Mouse (Mus musculus): ENCODE results near the gene Wdr62. TPM values are rescaled to one million over a fixed set of nuclear protein-coding genes. Genes with fewer than 3 reads are reported as not detected.
A peak's percentile ranks its signal among the peaks of the same experiment; 100 is the strongest.
"Not testable (repeated sequence)": the region's sequence is repeated elsewhere in the genome, so short reads cannot be mapped to it uniquely, and the experiment has no call there.

The Wdr62 gene
- total RNA-seq, 2 experiments from 2014 or later = 26.2 to 42.8 TPM

- ATAC-seq (replicated peaks; ENCODE audit: low FRiP score, poor library complexity, severe bottlenecking) = no peak
These were observed 5.8 kb downstream of the Wdr62 start for GRCm38 (mm10) chr7:30274383-30274782.

GRCm38 (mm10) chr7:30269641-30270040 is 10.6 kb downstream of the Wdr62 start:
- ATAC-seq (replicated peaks; ENCODE audit: low FRiP score, poor library complexity, severe bottlenecking) = no peak

- no peak for ATAC-seq (replicated peaks; ENCODE audit: low FRiP score, poor library complexity, severe bottlenecking)
These were observed 13.4 kb downstream of the Wdr62 start for GRCm38 (mm10) chr7:30266780-30267179.

- no peak for ATAC-seq (replicated peaks; ENCODE audit: low FRiP score, poor library complexity, severe bottlenecking)
These were observed 14.3 kb downstream of the Wdr62 start for GRCm38 (mm10) chr7:30265935-30266334.

DNA sequence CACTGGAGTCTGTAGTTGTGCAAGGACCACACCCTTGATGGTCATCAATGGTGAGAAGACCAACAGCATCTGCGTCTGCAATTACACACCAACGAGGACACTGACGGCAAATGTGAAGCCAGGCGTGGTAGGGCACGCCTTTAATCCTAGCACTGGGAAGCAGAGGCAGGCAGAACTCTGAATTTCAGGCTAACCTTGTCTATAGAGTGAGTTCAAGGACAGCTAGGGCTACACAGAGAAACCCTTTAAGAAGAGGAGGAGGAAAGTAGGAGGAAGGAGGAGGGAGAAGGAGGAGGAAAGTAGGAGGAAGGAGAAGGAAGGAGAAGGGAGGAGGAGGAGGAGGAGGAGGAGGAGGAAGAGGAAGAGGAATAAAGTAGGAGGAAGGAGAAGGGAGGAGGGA is 14.7 kb downstream of the Wdr62 start:
- ATAC-seq (replicated peaks; ENCODE audit: low FRiP score, poor library complexity, severe bottlenecking) = no peak

- ATAC-seq (replicated peaks; ENCODE audit: low FRiP score, poor library complexity, severe bottlenecking) = no peak
These were observed 15.2 kb downstream of the Wdr62 start for GRCm38 (mm10) chr7:30265041-30265440.

DNA sequence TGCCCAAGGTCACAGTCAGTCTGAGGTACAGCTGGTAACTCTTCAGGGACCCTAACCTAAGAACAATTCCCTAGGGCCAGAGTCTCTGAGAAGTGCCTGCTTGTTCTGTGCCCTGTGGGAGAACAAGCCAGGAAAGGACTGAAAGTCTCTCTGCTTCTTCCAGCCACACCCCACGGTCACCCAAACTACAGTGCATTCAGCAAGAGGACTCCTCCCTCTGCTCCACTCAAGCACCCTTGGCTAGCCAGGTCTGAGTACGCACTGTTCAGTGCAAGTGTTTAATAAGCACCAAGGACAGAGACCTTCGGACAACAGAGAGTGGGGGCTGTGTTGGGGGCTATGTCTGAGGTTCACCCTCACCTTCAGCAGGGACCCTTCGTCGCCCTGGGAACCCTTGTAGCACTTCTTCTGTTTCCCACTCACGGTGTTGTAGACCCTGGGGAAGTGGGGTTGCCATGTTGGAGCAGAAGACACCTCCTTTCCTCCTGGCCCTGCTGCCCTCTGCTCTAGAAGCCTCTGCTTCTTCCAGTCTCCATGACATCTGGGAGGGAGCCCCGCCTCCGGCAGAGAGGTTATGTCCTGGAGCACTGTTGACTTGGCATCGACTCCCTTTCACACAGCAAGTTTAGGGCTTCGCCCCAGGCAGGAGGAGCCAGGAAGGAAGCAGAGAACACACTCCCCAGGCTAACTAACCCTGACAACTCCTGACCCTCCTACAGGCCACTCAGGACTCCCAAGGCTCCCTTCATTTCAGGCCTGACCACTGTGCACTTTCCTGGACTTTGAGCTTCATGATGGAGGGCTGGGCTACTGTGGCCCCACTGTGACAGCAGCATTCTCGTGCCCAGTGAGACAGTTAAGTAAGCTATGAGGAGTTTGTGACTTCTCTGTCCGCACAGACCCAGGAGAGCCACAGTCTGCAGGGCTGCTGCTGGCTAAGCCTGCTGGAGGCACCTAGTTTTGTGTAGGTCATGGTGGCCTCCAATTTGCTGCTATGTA is 28.0 kb downstream of the Wdr62 start:
- ATAC-seq (replicated peaks; ENCODE audit: low FRiP score, poor library complexity, severe bottlenecking) = no peak

DNA sequence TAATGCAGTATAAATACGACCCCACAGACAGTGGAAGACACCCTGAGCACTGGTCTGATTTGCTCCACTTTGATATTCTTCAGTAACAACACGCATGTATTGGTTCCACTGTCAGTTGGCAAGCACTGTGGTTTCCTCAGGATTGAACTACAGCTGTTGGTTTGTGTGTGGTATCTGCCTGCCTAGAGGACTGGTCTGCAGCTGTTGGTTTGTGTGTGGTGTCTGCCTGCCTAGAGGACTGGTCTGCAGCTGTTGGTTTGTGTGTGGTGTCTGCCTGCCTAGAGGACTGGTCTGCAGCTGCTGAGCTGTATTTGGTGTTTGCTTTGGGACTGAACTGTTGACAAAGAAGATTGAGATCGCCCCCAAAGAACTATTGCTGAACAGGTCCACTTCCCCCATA is 42.8 kb downstream of the Wdr62 start:
- ATAC-seq (replicated peaks; ENCODE audit: low FRiP score, poor library complexity, severe bottlenecking) = not testable (repeated sequence)

- ATAC-seq (replicated peaks; ENCODE audit: low FRiP score, poor library complexity, severe bottlenecking) = no peak
These were observed 44.6 kb downstream of the Wdr62 start, which contains the start of gene Ovol3 for GRCm38 (mm10) chr7:30235625-30236024. Ovol3 (minus strand) TSS chr7:30235725.

DNA sequence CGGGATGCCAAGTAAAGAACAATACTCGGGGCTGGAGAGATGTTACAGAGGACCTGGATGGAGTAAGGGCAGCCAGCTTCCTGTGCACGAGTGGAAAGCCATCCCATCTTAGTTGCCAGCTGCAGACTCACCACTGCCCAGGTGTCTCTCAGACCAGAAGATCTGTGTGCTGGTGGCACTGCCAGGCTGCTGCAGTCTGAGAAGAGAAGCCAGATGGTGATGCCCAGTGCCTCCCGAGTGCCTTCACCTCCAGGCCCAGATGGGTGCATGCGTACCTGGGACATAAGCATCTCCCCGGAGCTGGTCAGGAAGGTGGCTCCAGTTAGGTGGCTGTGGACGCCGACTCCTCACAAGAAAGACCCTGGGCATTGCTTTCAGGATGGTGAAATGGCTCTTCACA is 45.1 kb downstream of the Wdr62 start:
- ATAC-seq (replicated peaks; ENCODE audit: low FRiP score, poor library complexity, severe bottlenecking) = no peak

DNA sequence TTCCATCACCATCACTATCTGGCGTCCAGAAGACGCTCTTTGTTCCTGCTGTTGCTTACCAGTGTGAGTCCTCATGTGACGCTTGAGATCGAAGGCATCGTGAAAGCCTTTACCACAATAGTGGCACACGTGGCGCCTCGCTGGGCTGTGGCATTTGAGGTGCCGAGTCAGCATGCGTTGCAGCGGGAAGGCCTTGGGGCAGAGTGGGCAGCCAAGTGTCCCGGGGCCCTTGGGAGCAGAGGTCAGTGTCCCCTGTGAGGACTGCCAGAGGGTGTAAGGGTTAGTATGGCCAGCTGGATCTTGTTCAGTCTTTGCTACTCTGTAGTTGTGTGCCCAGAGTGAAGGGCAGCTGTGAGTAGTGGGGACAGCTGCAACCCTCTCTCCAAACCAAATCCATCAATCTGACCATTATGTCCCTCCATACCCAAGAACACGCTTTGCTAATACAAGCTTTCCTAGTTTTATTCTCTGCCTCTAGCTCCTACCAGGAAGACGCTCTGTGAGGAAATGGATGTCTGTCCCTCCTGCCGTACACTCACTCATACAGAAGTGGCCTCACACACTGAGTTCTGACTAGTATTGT is 45.9 kb downstream of the Wdr62 start:
- ATAC-seq (replicated peaks; ENCODE audit: low FRiP score, poor library complexity, severe bottlenecking) = no peak

GRCm38 (mm10) chr7:30233387-30233786 is 46.8 kb downstream of the Wdr62 start:
- ATAC-seq (replicated peaks; ENCODE audit: low FRiP score, poor library complexity, severe bottlenecking) = no peak

DNA sequence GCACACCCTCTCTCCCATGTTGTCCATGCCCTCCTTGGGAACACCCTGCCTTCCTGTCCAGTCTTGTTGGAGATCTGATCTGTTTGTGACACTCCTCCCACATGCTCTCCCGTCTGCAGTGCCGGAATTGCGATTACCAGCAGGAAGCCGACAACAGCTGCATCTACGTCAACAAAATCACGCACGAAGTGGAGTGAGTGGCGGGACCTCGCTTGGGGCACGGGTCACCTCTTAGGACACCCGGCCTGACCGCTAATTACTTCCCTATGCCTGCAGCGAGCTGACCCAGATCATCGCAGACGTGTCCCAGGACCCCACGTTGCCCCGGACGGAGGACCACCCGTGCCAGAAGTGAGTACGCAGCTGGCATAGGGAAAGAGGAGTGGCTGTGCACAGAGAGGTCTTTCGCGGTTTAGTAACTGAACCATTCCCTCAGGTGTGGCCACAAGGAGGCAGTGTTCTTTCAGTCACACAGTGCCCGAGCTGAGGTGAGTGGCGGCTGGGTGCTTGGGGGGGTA is 47.5 kb downstream of the Wdr62 start:
- ATAC-seq (replicated peaks; ENCODE audit: low FRiP score, poor library complexity, severe bottlenecking) = peak; percentile 40

GRCm38 (mm10) chr7:30231669-30232454 is 48.4 kb downstream of the Wdr62 start, which contains the start of the genes Polr2i and Tbcb:
Polr2i (plus strand) TSS chr7:30231948.
Tbcb (minus strand) TSS chr7:30232272.
- ATAC-seq (replicated peaks; ENCODE audit: low FRiP score, poor library complexity, severe bottlenecking) = peak; percentile 93

DNA sequence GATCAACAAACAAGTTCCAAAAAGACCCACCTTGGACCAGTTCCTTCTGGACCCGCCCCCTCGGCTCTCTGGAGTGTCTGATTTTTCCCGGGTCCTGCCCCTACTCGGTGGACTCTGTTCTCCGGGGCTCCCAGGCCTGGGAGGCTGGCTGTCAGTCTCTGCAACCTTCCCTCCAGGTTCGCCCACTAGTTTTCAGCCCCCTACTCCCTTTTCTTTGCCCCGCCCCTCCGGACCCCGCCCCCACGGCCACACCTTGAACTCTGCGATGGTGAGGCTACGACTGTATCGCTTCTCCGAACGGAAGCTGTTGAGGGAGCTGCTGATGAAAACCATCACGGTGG is 48.9 kb downstream of the Wdr62 start:
- ATAC-seq (replicated peaks; ENCODE audit: low FRiP score, poor library complexity, severe bottlenecking) = no peak

DNA sequence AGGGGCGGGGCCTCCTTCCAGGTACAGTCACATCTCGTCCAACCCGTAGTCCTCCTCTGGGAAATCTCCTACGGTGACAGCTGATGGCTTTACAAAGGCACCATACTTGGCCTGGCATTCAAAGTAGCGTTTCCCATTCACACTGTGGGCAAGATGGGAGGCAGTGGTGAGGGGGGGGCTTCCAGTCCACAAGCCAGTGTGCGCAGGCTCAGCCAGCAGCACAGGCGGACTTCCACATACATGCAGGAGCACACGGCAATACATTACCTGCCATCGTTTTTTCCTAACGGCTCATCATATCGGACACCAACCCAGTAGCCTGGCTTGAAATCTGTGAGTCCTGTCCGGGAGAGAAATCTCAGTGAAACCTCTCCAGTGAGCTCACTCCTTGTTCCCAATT is 56.0 kb downstream of the Wdr62 start:
- ATAC-seq (replicated peaks; ENCODE audit: low FRiP score, poor library complexity, severe bottlenecking) = no peak

DNA sequence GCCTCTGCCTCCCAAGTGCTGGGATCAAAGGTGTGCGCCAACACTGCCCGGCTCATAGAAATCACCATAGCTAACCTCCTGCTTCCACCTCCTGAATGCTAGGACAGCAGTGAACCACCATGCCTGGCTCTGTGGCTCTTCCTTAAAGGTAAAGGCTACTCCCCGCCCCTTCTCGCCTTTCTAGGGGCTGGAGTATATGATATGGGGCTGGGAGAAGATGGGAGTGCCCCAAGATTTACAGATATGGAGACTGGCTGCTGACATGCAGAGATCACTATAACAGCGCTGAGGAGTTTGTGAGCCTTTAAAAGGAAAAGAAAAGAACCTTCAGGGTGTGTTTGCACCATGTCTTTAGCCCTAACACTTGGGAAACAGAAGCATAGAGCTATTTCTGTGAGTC is 58.0 kb downstream of the Wdr62 start:
- ATAC-seq (replicated peaks; ENCODE audit: low FRiP score, poor library complexity, severe bottlenecking) = 0 out of 2 replicates have a peak, but pooled peaks have one; percentile 47

GRCm38 (mm10) chr7:30221433-30221832 is 58.8 kb downstream of the Wdr62 start:
- ATAC-seq (replicated peaks; ENCODE audit: low FRiP score, poor library complexity, severe bottlenecking) = no peak

- ATAC-seq (replicated peaks; ENCODE audit: low FRiP score, poor library complexity, severe bottlenecking) = no peak
These were observed 60.2 kb downstream of the Wdr62 start for GRCm38 (mm10) chr7:30220008-30220356.

Data from erythroid progenitor cell, adult 5-6 weeks (primary cell).